24 mouse cellular contexts compared by ENCODE assay signal in genomic region chr3:130012943-130013342, GRCm38 (mm10). TPM values are rescaled to one million over a fixed set of nuclear protein-coding genes. Genes with fewer than 3 reads are reported as not detected.
DNase-seq lines count a peak whose midpoint lies in the region; ATAC-seq and TF ChIP-seq lines count a peak whose summit lies in the region.
"Had no signal": no experiment of that assay in that cellular context is flagged by ENCODE, and none has a peak within 500 bp of the region (broad histone marks: within the 10 kb centered on the region; RNA-seq: fewer than 3 reads in every experiment).

No protein-coding gene starts in this region.

- WGBS in lung, postnatal 0 days = 43% methylated on average over 2 of the region's 2 CpGs

- H3K4me1 ChIP-seq in lung, postnatal 0 days (ENCODE audit: insufficient read depth, low read depth, low read length) = no peaks in the 10 kb centered on the region
- H3K4me1 ChIP-seq in CH12.LX (ENCODE audit: control insufficient read depth in 1 of 2, insufficient read depth in 2 of 2) = no peaks in the 10 kb centered on the region
- H3K4me1 ChIP-seq: embryonic facial prominence, embryonic 12.5 days; hindbrain, embryonic 10.5 days; hindbrain, embryonic 15.5 days; intestine, embryonic 15.5 days had no signal

- no peaks in the 10 kb centered on the region for H3K27me3 ChIP-seq in lung, postnatal 0 days (replicated peaks; ENCODE audit: insufficient read depth, low read length)
- no peaks in the 10 kb centered on the region for H3K27me3 ChIP-seq in CH12.LX (replicated peaks)
- H3K27me3 ChIP-seq: embryonic facial prominence, embryonic 12.5 days; hindbrain, embryonic 15.5 days; intestine, embryonic 15.5 days had no signal

- TF ChIP-seq CTCF in lung, postnatal 0 days (IDR thresholded peaks at IDR 0.05) = no peak
- no peak for TF ChIP-seq CTCF in CH12.LX (conservative IDR thresholded peaks at IDR 0.05 in 1 of 2, IDR thresholded peaks at IDR 0.05 in 1 of 2; ENCODE audit: low read depth in 2 of 2, low read length in 2 of 2)

- dilution Hi-C loops in CH12.LX (cut with MboI; ENCODE audit: extremely low pct_ligation_motif_present, extremely low pct_unique_long_range_greater_than_20kb, low sequenced_read_pairs) = no loop called here

- ATAC-seq in lung, postnatal 0 days = no peak
- ATAC-seq: forebrain, embryonic 14.5 days; intestine, embryonic 15.5 days had no signal

- in situ Hi-C loops in CH12.LX (cut with MboI; ENCODE audit: low pct_ligation_motif_present, low pct_unique_long_range_greater_than_20kb, low sequenced_read_pairs) = no loop called here

- TF ChIP-seq RAD21 in CH12.LX (IDR thresholded peaks at IDR 0.05; ENCODE audit: low read depth, low read length) = no peak

- H3K79me2 ChIP-seq in CH12.LX (replicated peaks; ENCODE audit: control insufficient read depth, extremely low read depth, insufficient read depth, poor library complexity, severe bottlenecking) = no peaks in the 10 kb centered on the region; the same call in 1 of the 2 replicates

- H3K9me3 ChIP-seq in lung, postnatal 0 days (ENCODE audit: low read length) = no peaks in the 10 kb centered on the region
- no peaks in the 10 kb centered on the region for H3K9me3 ChIP-seq in CH12.LX (replicated peaks; ENCODE audit: low read length)
- H3K9me3 ChIP-seq: embryonic facial prominence, embryonic 12.5 days; hindbrain, embryonic 10.5 days; hindbrain, embryonic 15.5 days; intestine, embryonic 15.5 days had no signal

- peaks cover 5% of the 10 kb centered on the region; the same call in 1 of the 2 replicates for H3K36me3 ChIP-seq in lung, postnatal 0 days (ENCODE audit: insufficient read depth, low read length)
- H3K36me3 ChIP-seq in CH12.LX (replicated peaks in 1 of 2; ENCODE audit: control insufficient read depth in 1 of 2, insufficient read depth in 1 of 2, low read length in 1 of 2) = peaks cover 21 to 75% of the 10 kb centered on the region in 2 experiments

- H3K4me2 ChIP-seq in lung, postnatal 0 days (replicated peaks; ENCODE audit: low read depth, low read length) = no peak overlapping the region
- no peak overlapping the region for H3K4me2 ChIP-seq in CH12.LX (ENCODE audit: insufficient read depth, low read depth, poor library complexity, severe bottlenecking)
- H3K4me2 ChIP-seq: embryonic facial prominence, embryonic 12.5 days; hindbrain, embryonic 15.5 days; intestine, embryonic 15.5 days had no signal

- no peak overlapping the region for H3K4me3 ChIP-seq in lung, postnatal 0 days (ENCODE audit: low read depth, low read length)
- no peak overlapping the region for H3K4me3 ChIP-seq in CH12.LX (replicated peaks in 1 of 3; ENCODE audit: low read depth in 2 of 3, low read length in 2 of 3, poor library complexity in 1 of 3)
- H3K4me3 ChIP-seq: embryonic facial prominence, embryonic 12.5 days; hindbrain, embryonic 10.5 days; hindbrain, embryonic 15.5 days; intestine, embryonic 15.5 days had no signal

- no peak for TF ChIP-seq EP300 in lung, postnatal 0 days (IDR thresholded peaks at IDR 0.05)
- no peak for TF ChIP-seq EP300 in CH12.LX (IDR thresholded peaks at IDR 0.05; ENCODE audit: low read length)

- TF ChIP-seq POLR2A in CH12.LX (IDR thresholded peaks at IDR 0.05; ENCODE audit: low read depth, low read length) = no peak

- H3K9ac ChIP-seq in lung, postnatal 0 days (replicated peaks; ENCODE audit: low read depth) = no peak overlapping the region
- H3K9ac ChIP-seq in CH12.LX (ENCODE audit: insufficient read depth, low read depth) = no peak overlapping the region
- H3K9ac ChIP-seq: embryonic facial prominence, embryonic 12.5 days; hindbrain, embryonic 15.5 days; intestine, embryonic 15.5 days; liver, embryonic 14.5 days had no signal

- H3K27ac ChIP-seq in lung, postnatal 0 days (ENCODE audit: low read length) = no peak overlapping the region
- H3K27ac ChIP-seq in CH12.LX (ENCODE audit: insufficient read depth, low read depth) = no peak overlapping the region
- H3K27ac ChIP-seq: embryonic facial prominence, embryonic 12.5 days; hindbrain, embryonic 10.5 days; hindbrain, embryonic 15.5 days; intestine, embryonic 15.5 days; liver, embryonic 14.5 days had no signal

- DNase-seq in lung, postnatal 0 days (ENCODE audit: low spot score) = peak; percentile 7
- no peak for DNase-seq in lung, postnatal 14 days
- no peak for DNase-seq in CH12.LX (ENCODE audit: extremely low read depth)
- DNase-seq in induced T-regulatory cell, adult 2 months (ENCODE audit: low read depth) = peak; percentile 8
- DNase-seq in adrenal gland, adult 8-10 months = no peak
- DNase-seq in kidney, postnatal 36 days = no peak
- no peak for DNase-seq in gastrocnemius, postnatal 10 days
- DNase-seq: adrenal gland, adult 2 months; cerebellum, adult 9-10 months; cerebellum, postnatal 36 days; embryo, embryonic 11 days; heart, postnatal 14 days; kidney, adult 2 months; liver; lung, adult 2 months; midbrain, embryonic 14.5 days; spleen, adult 18-20 months; thymus, postnatal 4 days had no signal

TF ChIP-seq in CH12.LX, 34 proteins besides CTCF, POLR2A, EP300 and RAD21:
- TF ChIP-seq NELFE (IDR thresholded peaks at IDR 0.05; ENCODE audit: low read depth, low read length) (no peak), MAX (IDR thresholded peaks at IDR 0.05; ENCODE audit: low read length) (0 out of 2 replicates have a peak, but pooled peaks have one; percentile 7), MYC (IDR thresholded peaks at IDR 0.05; ENCODE audit: low read depth, low read length) (no peak)

RNA-seq across cellular contexts. Expression of gene Mcub, which starts 42.9 kb away (rescaled TPM):
- polyA plus RNA-seq in lung, postnatal 0 days (2015; fragmentation: Nextera tagmentation; extraction: Ambion mirVana) = 11.2 and 11.8 TPM in 2 replicates
- total RNA-seq in CH12.LX (2012; rRNA removed) (1.4 and 3.7 TPM in 2 replicates), CH12.LX (2014; rRNA removed) (3.8 and 4.1 TPM in 2 replicates)
- 1.3 and 2.9 TPM in 2 replicates for polyA plus RNA-seq in CH12.LX (2012; ENCODE audit: insufficient read length, low read depth)
- total RNA-seq in adrenal gland, adult 8-10 months (2022) = 10 to 100 TPM; 10.2 to 20.6 (median 11.2) TPM
- total RNA-seq in gastrocnemius, postnatal 10 days (2021) = 1 to 10 TPM in 1 of 2 experiments, under 1 TPM in 1; 0.95 to 1.2 TPM

RNA-seq across cellular contexts. Expression of gene Sec24b, which starts 48.4 kb away (rescaled TPM):
- polyA plus RNA-seq in lung, postnatal 0 days (2015; fragmentation: Nextera tagmentation; extraction: Ambion mirVana) = 21.5 and 21.8 TPM in 2 replicates
- total RNA-seq in CH12.LX (2012; rRNA removed) = 26.6 and 31.2 TPM in 2 replicates
- total RNA-seq in CH12.LX (2014; rRNA removed) = 10.4 and 14.3 TPM in 2 replicates
- 38.7 and 50.6 TPM in 2 replicates for polyA plus RNA-seq in CH12.LX (2012; ENCODE audit: insufficient read length, low read depth)
- total RNA-seq in adrenal gland, adult 8-10 months (2022) = 10 to 100 TPM; 61.0 to 96.2 (median 73.9) TPM
- 10 to 100 TPM; 21.4 to 33.1 TPM for total RNA-seq in gastrocnemius, postnatal 10 days (2021)

Comparison
In these comparisons a context has a peak if more than half of its experiments do, and no peak if none do; other contexts are left out.
1. DNase-seq: peak in lung, postnatal 0 days (single experiment) and induced T-regulatory cell, adult 2 months (single experiment); none in lung, postnatal 14 days (single experiment), CH12.LX (single experiment), adrenal gland, adult 8-10 months (single experiment), kidney, postnatal 36 days (0 of 2) and gastrocnemius, postnatal 10 days (single experiment).